Comparison of ENCODE assay signal across 9 mouse cellular contexts in the genomic region with DNA sequence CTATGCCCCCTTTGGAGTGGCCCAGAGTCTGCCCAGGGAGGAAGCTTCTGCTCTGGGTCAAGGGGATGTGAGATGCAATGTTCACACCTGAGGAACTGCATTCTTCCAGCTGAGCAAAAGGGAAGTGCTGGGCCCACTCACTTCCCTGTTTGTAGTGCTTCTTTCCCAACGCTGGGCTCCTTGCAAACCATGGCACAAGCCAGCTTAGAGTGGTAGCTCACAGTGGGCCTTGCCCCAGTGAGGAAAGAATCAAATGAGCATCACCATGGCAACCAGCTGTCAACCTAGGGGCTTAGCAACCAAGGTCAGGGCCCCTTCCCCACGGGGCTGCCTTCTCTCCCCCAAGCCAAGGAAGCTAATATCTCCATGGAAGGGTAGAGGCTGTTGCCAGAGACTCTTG. TPM values are rescaled to one million over a fixed set of nuclear protein-coding genes. Genes with fewer than 3 reads are reported as not detected.
DNase-seq lines count a peak whose midpoint lies in the region; ATAC-seq and TF ChIP-seq lines count a peak whose summit lies in the region.
"Had no signal": no experiment of that assay in that cellular context is flagged by ENCODE, and none has a peak within 500 bp of the region (broad histone marks: within the 10 kb centered on the region; RNA-seq: fewer than 3 reads in every experiment).

No protein-coding gene starts in this region.

- peaks cover 55% of the 10 kb centered on the region for H3K27me3 ChIP-seq in heart, embryonic 10.5 days (ENCODE audit: insufficient read depth, poor library complexity, severe bottlenecking)
- H3K27me3 ChIP-seq in intestine, embryonic 16.5 days (replicated peaks; ENCODE audit: control insufficient read depth, insufficient read depth, low read length): 0 out of 2 replicates have a peak, but pooled peaks cover 3% of the 10 kb centered on the region
- no peaks in the 10 kb centered on the region; the same call in 1 of the 2 replicates for H3K27me3 ChIP-seq in cerebellum, adult 2 months (ENCODE audit: control insufficient read depth, insufficient read depth, low read length)

- H3K27ac ChIP-seq in heart, embryonic 10.5 days: peak overlapping the region; percentile 89
- H3K27ac ChIP-seq in intestine, embryonic 16.5 days (ENCODE audit: low read length): peak overlapping the region; percentile 85
- H3K27ac ChIP-seq in cerebellum, adult 2 months (ENCODE audit: insufficient read depth, low read length): no peak overlapping the region; the same call in 1 of the 2 replicates

- peak overlapping the region; percentile 9; the same call in 1 of the 2 replicates for H3K9ac ChIP-seq in intestine, embryonic 16.5 days (ENCODE audit: low read depth, low read length)

- no peaks in the 10 kb centered on the region for H3K9me3 ChIP-seq in heart, embryonic 10.5 days
- peaks cover 5% of the 10 kb centered on the region; the same call in 1 of the 2 replicates for H3K9me3 ChIP-seq in intestine, embryonic 16.5 days (ENCODE audit: control insufficient read depth, low read length)

- no peak overlapping the region; the same call in 1 of the 2 replicates for H3K4me2 ChIP-seq in intestine, embryonic 16.5 days (ENCODE audit: low read depth, low read length)

- peak overlapping the region; percentile 53 for H3K4me3 ChIP-seq in heart, embryonic 10.5 days
- no peak overlapping the region for H3K4me3 ChIP-seq in intestine, embryonic 16.5 days (ENCODE audit: low read length)
- no peak overlapping the region for H3K4me3 ChIP-seq in cerebellum, adult 2 months (replicated peaks; ENCODE audit: insufficient read depth, low read depth, low read length)

- DNase-seq in heart, embryonic 10.5 days (ENCODE audit: low spot score): no peak
- no peak for DNase-seq in heart, postnatal 10 days
- peak; percentile 3 for DNase-seq in thymus, postnatal 25 days
- DNase-seq in thymus, postnatal 14 days: no peak
- peak; percentile 83 for DNase-seq in mesoderm, embryonic 11.5 days (ENCODE audit: low read depth, low spot score)
- DNase-seq in cerebellum, adult 18-20 months: no peak
- no peak for DNase-seq in cerebellum, adult 2 months

- no peaks in the 10 kb centered on the region for H3K36me3 ChIP-seq in heart, embryonic 10.5 days
- H3K36me3 ChIP-seq in intestine, embryonic 16.5 days (ENCODE audit: control insufficient read depth, insufficient read depth, low read length): no peaks in the 10 kb centered on the region

- no peak for TF ChIP-seq CTCF in cerebellum, adult 2 months (IDR thresholded peaks at IDR 0.05; ENCODE audit: borderline replicate concordance, insufficient read depth, low read depth, low read length)

- intact Hi-C loops in heart, postnatal 10 days (cut with DNase I): no loop called here

- WGBS in heart, embryonic 10.5 days: 26% methylated on average over 2 of the region's 2 CpGs
- WGBS in intestine, embryonic 16.5 days: 34% methylated on average over 2 of the region's 2 CpGs
- 12% methylated on average over 2 of the region's 2 CpGs for WGBS in cerebellum, adult 2 months

- TF ChIP-seq POLR2A in cerebellum, adult 2 months (IDR thresholded peaks at IDR 0.05; ENCODE audit: borderline replicate concordance, insufficient read depth, low read length): no peak

- no peak for ATAC-seq in intestine, embryonic 16.5 days

- peaks cover 38% of the 10 kb centered on the region for H3K4me1 ChIP-seq in heart, embryonic 10.5 days
- H3K4me1 ChIP-seq in intestine, embryonic 16.5 days (ENCODE audit: control insufficient read depth, insufficient read depth, low read length): peaks cover 41% of the 10 kb centered on the region
- H3K4me1 ChIP-seq in cerebellum, adult 2 months (ENCODE audit: control insufficient read depth, insufficient read depth, low read length): no peaks in the 10 kb centered on the region

RNA-seq across cellular contexts. Expression of a gene that starts 20.2 kb away (rescaled TPM):
- not detected in 2 replicates for polyA plus RNA-seq in heart, embryonic 10.5 days (2016; fragmentation: Nextera tagmentation; extraction: Ambion mirVana)
- total RNA-seq in heart, postnatal 10 days (2021): 10 to 100 TPM; 24.1 to 85.1 TPM
- polyA plus RNA-seq in intestine, embryonic 16.5 days (2015; fragmentation: Nextera tagmentation; extraction: Ambion mirVana): 14.0 and 19.7 TPM in 2 replicates
- not detected in 2 replicates for polyA plus RNA-seq in cerebellum, adult 2 months (2012; rRNA removed)
- polyA plus RNA-seq: C2C12 had no signal

RNA-seq across cellular contexts. Expression of a gene that starts 45.7 kb away (rescaled TPM):
- not detected in 2 replicates for polyA plus RNA-seq in heart, embryonic 10.5 days (2016; fragmentation: Nextera tagmentation; extraction: Ambion mirVana)
- total RNA-seq in heart, postnatal 10 days (2021): under 1 TPM; 0.25 to 0.41 TPM
- 0.65 and 1.9 TPM in 2 replicates for polyA plus RNA-seq in intestine, embryonic 16.5 days (2015; fragmentation: Nextera tagmentation; extraction: Ambion mirVana)
- 0.25 and 0.74 TPM in 2 replicates for polyA plus RNA-seq in cerebellum, adult 2 months (2012; rRNA removed)

RNA-seq across cellular contexts. Expression of a gene that starts 53.7 kb away (rescaled TPM):
- 0.85 and 1.1 TPM in 2 replicates for polyA plus RNA-seq in heart, embryonic 10.5 days (2016; fragmentation: Nextera tagmentation; extraction: Ambion mirVana)
- under 1 TPM in 1 of 2 experiments, not detected in 1; 0.10 TPM for total RNA-seq in heart, postnatal 10 days (2021)
- polyA plus RNA-seq in intestine, embryonic 16.5 days (2015; fragmentation: Nextera tagmentation; extraction: Ambion mirVana): 0.22 and 0.23 TPM in 2 replicates
- not detected in 2 replicates for polyA plus RNA-seq in cerebellum, adult 2 months (2012; rRNA removed)
- polyA plus RNA-seq: C2C12 had no signal

Comparison
In these comparisons a context has a peak if more than half of its experiments do, and no peak if none do; other contexts are left out.
1. DNase-seq: peak in thymus, postnatal 25 days (single experiment) and mesoderm, embryonic 11.5 days (single experiment); none in heart, embryonic 10.5 days (single experiment), heart, postnatal 10 days (0 of 2), thymus, postnatal 14 days (single experiment), cerebellum, adult 18-20 months (0 of 2) and cerebellum, adult 2 months (0 of 2).
2. RNA of a gene that starts 20.2 kb away (polyA plus RNA-seq): 14.0 to 19.7 TPM in intestine, embryonic 16.5 days; not detected in heart, embryonic 10.5 days and not detected in cerebellum, adult 2 months; every median in the first group is over 10 times any median in the second.